Mouse (Mus musculus): ENCODE measurements around the gene Smim10l1. TPM values are rescaled to one million over a fixed set of nuclear protein-coding genes. Genes with fewer than 3 reads are reported as not detected.

The Smim10l1 gene
- total RNA-seq (2021), result 10 to 100 TPM; 67.8 to 72.6 TPM
- long read RNA-seq, experiment 1, transcript Smim10l1-201 (1 exons, 2,842 nt), result major isoform, 112 of 114 reads
- long read RNA-seq, experiment 1, partial matches to known transcripts, result 0 of 114 reads
- long read RNA-seq, experiment 1, other reads (novel, unspliced or antisense), result 1 of 114 reads
- long read RNA-seq, experiment 2, transcript Smim10l1-201 (1 exons, 2,842 nt), result major isoform, 149 of 151 reads
- long read RNA-seq, experiment 2, partial matches to known transcripts, result 0 of 151 reads
- long read RNA-seq, experiment 2, other reads (novel, unspliced or antisense), result 1 of 151 reads

DNA sequence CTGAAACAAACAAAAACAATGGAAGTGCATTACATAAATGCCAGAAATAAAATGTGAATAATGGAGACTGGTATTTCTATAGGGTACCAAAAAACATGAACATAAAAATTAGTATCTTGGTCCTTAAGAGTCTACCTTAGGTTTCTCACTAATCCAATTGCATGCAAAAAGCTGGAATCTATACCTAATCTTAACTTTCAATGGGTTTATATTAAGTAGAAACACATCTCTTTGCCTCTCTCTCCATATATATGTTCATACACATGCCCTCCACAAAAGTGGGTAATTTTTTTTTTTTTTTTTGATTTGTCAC is at the start of gene Smim10l1:
Gene Smim10l1 (plus strand): TSS at position 301 of the 313 bp plus-strand sequence.
- DNase-seq (ENCODE audit: low spot score in 2 of 2), result no peak

DNA sequence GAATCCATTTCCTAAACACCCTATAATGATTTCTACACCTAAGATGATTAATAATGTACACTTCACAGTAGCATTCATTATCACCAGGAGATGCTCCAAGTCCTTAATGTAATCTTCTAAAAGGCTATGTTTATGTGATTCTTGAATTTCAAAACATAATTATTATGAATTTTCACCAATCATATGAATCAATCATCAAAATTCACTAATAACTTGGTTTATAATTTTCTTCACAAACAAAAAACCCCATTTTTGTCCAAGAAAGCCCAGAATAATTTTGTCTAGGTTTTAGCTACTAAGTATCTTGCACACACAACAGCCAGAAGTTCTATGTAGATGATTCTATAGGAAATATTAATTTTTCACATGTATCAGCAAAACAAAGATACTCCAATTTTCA is 49.0 kb upstream of the Smim10l1 start, which contains the start of gene Tas2r140:
Gene Tas2r140 (minus strand): TSS at position 101 of the 400 bp plus-strand sequence.
- DNase-seq (ENCODE audit: low spot score in 2 of 2), result no peak

- no peak for DNase-seq (ENCODE audit: low spot score in 2 of 2)
Observed at GRCm38 (mm10) chr6:133092226-133092625, 12.5 kb upstream of the Smim10l1 start.

DNA sequence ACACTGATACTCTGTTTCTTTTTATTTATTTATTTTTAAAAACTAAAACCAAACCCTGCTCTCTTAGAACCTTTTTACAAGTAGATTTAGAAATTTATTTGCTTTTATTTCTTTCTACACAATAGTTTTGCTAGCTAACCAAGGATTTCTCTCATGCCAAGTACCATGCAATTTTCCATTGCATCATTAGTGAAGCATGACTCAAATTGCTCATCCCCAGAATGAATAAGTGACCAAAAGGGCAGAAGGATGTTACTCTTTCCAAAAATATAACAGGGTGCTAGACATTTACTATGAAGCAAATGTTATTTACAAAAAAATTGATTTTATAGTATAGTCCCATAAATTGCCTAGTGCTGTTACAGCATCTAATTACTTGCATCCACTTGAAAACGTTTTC is 2.3 kb upstream of the Smim10l1 start:
- DNase-seq (ENCODE audit: low spot score in 2 of 2), result no peak

DNA sequence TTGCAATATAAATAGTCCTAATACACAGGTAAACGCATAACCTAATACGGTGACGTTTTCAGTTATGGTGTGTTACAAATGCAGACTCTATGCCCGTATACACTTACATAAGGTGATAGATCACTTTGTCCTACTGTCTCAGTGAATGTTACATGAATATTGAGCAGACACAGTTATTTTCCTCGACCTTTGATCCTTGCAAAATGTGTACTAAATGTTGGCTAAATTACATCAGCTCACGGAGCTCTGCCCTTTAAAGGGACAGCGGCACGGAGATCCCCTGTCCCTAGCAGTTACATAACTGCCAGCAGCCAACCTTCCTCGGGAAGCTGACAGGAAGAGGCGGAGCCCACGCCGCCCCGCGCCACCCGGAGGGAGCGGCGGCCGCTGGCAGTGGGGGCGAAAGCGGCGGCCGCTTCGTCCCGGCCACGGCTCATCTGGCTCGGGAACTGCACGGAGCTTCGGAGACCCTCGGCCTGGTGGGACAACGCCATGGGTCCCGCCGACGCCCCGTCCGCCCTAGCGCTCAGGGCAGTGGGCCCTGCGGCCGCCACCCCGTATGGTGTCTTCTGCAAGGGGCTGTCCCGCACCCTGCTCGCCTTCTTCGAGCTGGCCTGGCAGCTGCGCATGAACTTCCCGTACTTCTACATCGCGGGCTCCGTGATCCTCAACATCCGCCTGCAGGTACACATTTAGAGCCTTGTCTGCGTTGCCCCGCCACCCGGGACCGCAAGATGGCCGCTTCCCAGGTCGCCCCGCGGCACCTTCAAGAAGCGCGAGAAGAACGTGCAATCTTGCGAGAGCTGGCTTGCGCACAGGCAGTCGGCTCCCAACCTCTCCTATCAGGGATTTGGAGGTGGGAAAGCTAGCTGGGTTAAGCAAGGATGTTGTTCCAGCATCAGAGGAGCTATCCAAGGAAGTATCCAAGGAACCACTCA is 482 bp downstream of the Smim10l1 start:
- peak; percentile 84 to 90 for DNase-seq (ENCODE audit: low spot score in 2 of 2)

Other genes with a start within 250 kb of the Smim10l1 start
- not detected for gene Tas2r116, start 249.5 kb upstream of the Smim10l1 start, total RNA-seq (2021)
- gene Tas2r110, start 236.9 kb upstream of the Smim10l1 start, total RNA-seq (2021), result not detected
- gene Tas2r113, start 211.9 kb upstream of the Smim10l1 start, total RNA-seq (2021), result not detected
- gene Tas2r125, start 195.3 kb upstream of the Smim10l1 start, total RNA-seq (2021), result not detected
- not detected for gene Tas2r129, start 153.8 kb upstream of the Smim10l1 start, total RNA-seq (2021)
- gene Tas2r131, start 147.0 kb upstream of the Smim10l1 start, total RNA-seq (2021), result not detected
- not detected for gene Tas2r109, start 123.9 kb upstream of the Smim10l1 start, total RNA-seq (2021)
- gene Tas2r103, start 67.8 kb upstream of the Smim10l1 start, total RNA-seq (2021), result not detected
- not detected for gene Tas2r140, start 49.1 kb upstream of the Smim10l1 start, total RNA-seq (2021)
- not detected for gene 5530400C23Rik, start 187.3 kb downstream of the Smim10l1 start, total RNA-seq (2021)

Data from layer of hippocampus, postnatal 14 days (tissue).